Mouse (Mus musculus) embryonic facial prominence, embryonic 11.5 days (tissue): ENCODE data around the gene Usp36. TPM values are rescaled to one million over a fixed set of nuclear protein-coding genes. Genes with fewer than 3 reads are reported as not detected.
A peak's percentile ranks its signal among the peaks of the same experiment; 100 is the strongest.
"Not testable (repeated sequence)": the region's sequence is repeated elsewhere in the genome, so short reads cannot be mapped to it uniquely, and the experiment has no call there.

Experiments
- ATAC-seq: fragments of 200-750 bp; cut with Nextera tagmentation; replicated peaks from 2 replicates; pipeline ENCODE4 v1.8.0; 2017; ENCODE audit warnings: low read depth; ENCODE audit not compliant: insufficient number of reproducible peaks, low FRiP score, low TSS enrichment
- DNase-seq: peaks from one replicate; pipeline ENCODE4 v3.0.0-alpha.2; 2015; ENCODE audit warnings: low spot score
- H3K27ac ChIP-seq: fragments of 300-500 bp; sonication (generic); replicated peaks from 2 replicates; pipeline ENCODE4 v1.5.1; 2014; ENCODE audit warnings: mild to moderate bottlenecking, low read depth, low read length, control low read depth
- H3K27me3 ChIP-seq: fragments of 300-500 bp; sonication (generic); 2 replicates; pipeline ENCODE4 v1.6.1; 2014; ENCODE audit warnings: mild to moderate bottlenecking, low read length, moderate library complexity, mixed read lengths; ENCODE audit not compliant: control insufficient read depth, insufficient read depth
- H3K36me3 ChIP-seq: fragments of 300-500 bp; sonication (generic); replicated peaks from 2 replicates; pipeline ENCODE4 v1.6.1; 2014; ENCODE audit warnings: low read depth, mild to moderate bottlenecking, low read length, moderate library complexity, mixed read lengths; ENCODE audit not compliant: control insufficient read depth, insufficient read depth
- H3K4me1 ChIP-seq: fragments of 300-500 bp; sonication (generic); 2 replicates; pipeline ENCODE4 v1.6.1; 2014; ENCODE audit warnings: low read length, mixed read lengths; ENCODE audit not compliant: control insufficient read depth, insufficient read depth
- H3K4me2 ChIP-seq: fragments of 300-500 bp; sonication (generic); 2 replicates; pipeline ENCODE4 v1.6.1; 2014; ENCODE audit warnings: low read depth, mild to moderate bottlenecking, control low read depth, low read length, moderate library complexity
- H3K4me3 ChIP-seq: fragments of 300-500 bp; sonication (generic); 2 replicates; pipeline ENCODE4 v1.5.1; 2014; ENCODE audit warnings: low read depth, low read length, control low read depth
- H3K9ac ChIP-seq: fragments of 300-500 bp; sonication (generic); replicated peaks from 2 replicates; pipeline ENCODE4 v1.6.1; 2014; ENCODE audit warnings: mild to moderate bottlenecking, control low read depth, low read length
- H3K9me3 ChIP-seq: fragments of 300-500 bp; sonication (generic); replicated peaks from 2 replicates; pipeline ENCODE4 v1.6.1; 2016; ENCODE audit warnings: mild to moderate bottlenecking, low read length, inconsistent platforms, mixed read lengths; ENCODE audit not compliant: control insufficient read depth
- WGBS: fragments of 180-500 bp; shearing (Covaris S2); extraction: QIAGEN DNeasy Blood & Tissue Kit; methylation state at CpG from one replicate; pipeline ENCODE4 v1.1.7; 2014; 5-methylcytosine and 5-hydroxymethylcytosine counted together
- polyA plus RNA-seq: library from polyadenylated mRNA; unstranded; fragments of >200 nt; fragmentation: Nextera tagmentation; extraction: Ambion mirVana; gene quantifications from 2 replicates; pipeline ENCODE4 v1.2.1, GENCODE M21; 2014

The Usp36 gene
- polyA plus RNA-seq, 1 experiment from 2014 or later: 8.1 TPM

GRCm38 (mm10) chr11:118317129-118317528 lies 27.1 kb upstream of the Usp36 start:
- H3K9me3 ChIP-seq: no peaks in the 10 kb centered on the region
- H3K4me2 ChIP-seq: no peak overlapping the region
- peaks cover 5% of the 10 kb centered on the region for H3K36me3 ChIP-seq
- H3K4me3 ChIP-seq: no peak overlapping the region
- no peak overlapping the region for H3K27ac ChIP-seq
- no peak overlapping the region for H3K9ac ChIP-seq
- 0 out of 2 replicates have a peak, but pooled peaks cover 3% of the 10 kb centered on the region for H3K4me1 ChIP-seq
- 21% methylated on average over 7 of the region's 7 CpGs for WGBS
- peak; percentile 87 for DNase-seq
- no peaks in the 10 kb centered on the region for H3K27me3 ChIP-seq
- no peak for ATAC-seq

DNA sequence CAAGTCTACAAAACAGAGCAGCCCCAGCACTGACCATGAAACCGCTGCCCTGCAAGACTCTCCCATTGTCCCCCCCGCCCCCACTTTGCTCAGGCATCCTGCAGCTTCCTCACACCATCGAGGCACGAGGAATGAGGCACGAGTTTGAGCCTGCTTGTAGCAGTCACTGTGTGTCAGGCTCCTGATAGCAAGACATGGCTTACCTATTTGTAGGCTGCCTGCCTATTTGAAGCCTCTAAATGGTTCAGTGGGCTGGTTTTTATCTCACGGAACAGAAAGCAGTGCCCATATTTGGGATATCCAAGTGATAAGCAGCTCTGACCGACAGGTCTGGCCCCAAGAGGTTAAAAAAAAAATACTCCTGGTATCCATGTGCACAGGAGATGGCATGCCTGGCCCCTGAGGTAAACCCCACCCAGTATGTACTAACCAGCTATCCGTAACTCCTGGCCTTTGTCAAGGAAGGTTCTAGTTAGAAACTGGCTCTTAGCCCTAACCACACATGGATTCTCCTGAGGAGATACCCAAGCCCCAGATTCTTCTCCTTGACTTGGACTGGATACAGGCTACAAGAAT lies 26.3 kb upstream of the Usp36 start:
- peaks cover 5% of the 10 kb centered on the region for H3K36me3 ChIP-seq
- DNase-seq: no peak

DNA sequence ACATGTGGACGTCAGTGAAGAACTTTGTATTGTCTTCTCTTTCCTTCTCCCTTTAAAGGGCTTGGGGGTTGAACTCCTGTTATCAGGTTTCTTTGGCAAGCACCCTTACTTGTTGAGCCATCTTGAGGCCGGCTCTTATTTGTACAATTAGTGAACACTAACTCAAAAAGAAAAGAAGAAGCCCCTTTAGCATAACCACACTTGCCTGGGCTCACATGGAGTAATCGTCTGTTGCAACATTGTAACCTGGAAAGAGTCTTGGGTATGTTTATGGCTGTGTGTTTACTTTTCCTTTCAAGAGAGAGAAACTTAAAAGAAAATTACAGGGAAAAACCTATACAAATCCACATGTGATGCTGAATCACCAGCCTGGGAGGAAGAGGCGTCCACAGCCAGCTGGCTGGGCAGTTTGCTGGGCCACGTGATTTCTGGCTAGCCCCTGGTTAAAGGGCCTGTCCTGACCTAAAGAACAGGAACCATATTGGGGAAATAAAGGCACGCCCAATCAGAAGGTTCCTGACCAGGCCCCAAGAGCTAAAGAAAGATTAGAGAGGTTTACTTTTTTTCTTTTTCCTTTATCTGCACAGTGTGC lies 22.2 kb upstream of the Usp36 start:
- H3K9me3 ChIP-seq: 0 out of 2 replicates have a peak, but pooled peaks cover 3% of the 10 kb centered on the region
- H3K36me3 ChIP-seq: peaks cover 13% of the 10 kb centered on the region
- H3K27me3 ChIP-seq: no peaks in the 10 kb centered on the region
- DNase-seq (no peak), ATAC-seq (no peak)
- H3K4me1 ChIP-seq: no peaks in the 10 kb centered on the region
- 85% methylated on average over 6 of the region's 6 CpGs for whole genome bisulfite sequencing
- no peak overlapping the region for H3K27ac ChIP-seq
- H3K4me2 ChIP-seq: no peak overlapping the region
- no peak overlapping the region for H3K9ac ChIP-seq
- no peak overlapping the region for H3K4me3 ChIP-seq

More for the DNA sequence above, 26.3 kb upstream of the Usp36 start:
- no peak overlapping the region for H3K9ac ChIP-seq
- no peaks in the 10 kb centered on the region for H3K4me1 ChIP-seq
- H3K27ac ChIP-seq: no peak overlapping the region
- H3K4me3 ChIP-seq: no peak overlapping the region
- no peaks in the 10 kb centered on the region for H3K27me3 ChIP-seq
- WGBS: 89% methylated on average over 8 of the region's 8 CpGs
- ATAC-seq: no peak
- no peaks in the 10 kb centered on the region for H3K9me3 ChIP-seq
- H3K4me2 ChIP-seq: no peak overlapping the region

DNA sequence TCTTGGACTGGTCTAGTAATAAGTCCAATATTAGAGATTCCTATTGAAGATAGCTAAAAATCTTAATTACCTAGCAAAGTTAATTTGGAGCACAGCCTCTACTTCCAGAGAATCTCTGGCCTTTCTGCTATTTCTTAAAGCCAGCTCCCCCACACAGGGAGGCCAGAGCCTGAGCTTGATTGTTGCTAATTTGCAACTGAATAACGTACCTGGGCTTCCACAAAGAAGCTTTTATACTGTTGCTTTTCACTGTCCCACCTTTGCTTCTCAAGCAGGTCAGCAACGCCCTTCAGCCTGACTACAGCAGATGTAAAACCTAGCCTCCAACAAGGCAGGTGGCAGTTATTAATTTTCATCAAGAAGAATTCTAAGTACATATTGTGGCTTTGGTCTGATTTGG lies 17.9 kb upstream of the Usp36 start:
- H3K27me3 ChIP-seq, ATAC-seq, H3K9ac ChIP-seq, H3K27ac ChIP-seq, H3K4me2 ChIP-seq, H3K4me1 ChIP-seq, H3K9me3 ChIP-seq, DNase-seq, H3K4me3 ChIP-seq: not testable (repeated sequence)
- 86% methylated on average over 2 of the region's 2 CpGs for WGBS
- H3K36me3 ChIP-seq: peaks cover 10% of the 10 kb centered on the region

- not testable (repeated sequence) for H3K9me3 ChIP-seq, H3K36me3 ChIP-seq, ATAC-seq
These were observed 13.9 kb upstream of the Usp36 start for GRCm38 (mm10) chr11:118303959-118304358.

DNA sequence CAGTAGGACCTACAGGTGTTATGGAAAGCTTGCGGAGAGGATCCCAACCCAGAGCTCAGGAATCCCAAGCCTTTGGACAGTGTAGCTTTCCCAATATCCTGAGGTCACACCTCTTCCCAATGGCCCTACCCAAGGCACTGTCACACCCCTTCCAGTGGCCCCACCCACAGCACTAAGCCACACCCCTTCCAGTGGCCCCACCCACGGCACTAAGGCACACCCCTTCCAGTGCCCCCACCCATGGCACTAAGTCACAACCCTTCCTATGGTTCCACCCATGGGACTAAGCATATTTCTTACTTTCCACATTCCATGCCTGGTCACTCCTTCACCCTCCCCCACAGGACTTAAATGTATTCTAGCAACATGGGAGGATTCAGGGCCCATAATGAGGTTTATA lies 8.8 kb upstream of the Usp36 start:
- Histone ChIP-seq H3K4me2 (no peak overlapping the region), H3K27me3 (no peaks in the 10 kb centered on the region), H3K4me1 (no peaks in the 10 kb centered on the region), H3K27ac (no peak overlapping the region), H3K9me3 (no peaks in the 10 kb centered on the region), H3K36me3 (no peaks in the 10 kb centered on the region; the same call in 1 of the 2 replicates), H3K4me3 (no peak overlapping the region), H3K9ac (no peak overlapping the region)
- no peak for ATAC-seq
- 72% methylated on average over 2 of the region's 2 CpGs for WGBS
- no peak for DNase-seq

More at GRCm38 (mm10) chr11:118303959-118304358, 13.9 kb upstream of the Usp36 start:
- H3K9ac ChIP-seq, DNase-seq, H3K4me1 ChIP-seq, H3K4me2 ChIP-seq, H3K4me3 ChIP-seq, H3K27ac ChIP-seq, H3K27me3 ChIP-seq: not testable (repeated sequence)
- 89% methylated on average over 4 of the region's 4 CpGs for WGBS

GRCm38 (mm10) chr11:118297967-118298366 lies 7.9 kb upstream of the Usp36 start:
- 81% methylated on average over 3 of the region's 3 CpGs for WGBS
- Histone ChIP-seq H3K4me1 (no peaks in the 10 kb centered on the region), H3K27ac (no peak overlapping the region), H3K9me3 (no peaks in the 10 kb centered on the region), H3K36me3 (no peaks in the 10 kb centered on the region; the same call in 1 of the 2 replicates), H3K4me2 (no peak overlapping the region), H3K4me3 (no peak overlapping the region), H3K27me3 (no peaks in the 10 kb centered on the region), H3K9ac (no peak overlapping the region)
- ATAC-seq (0 out of 2 replicates have a peak, but pooled peaks have one; percentile 5), DNase-seq (no peak)

- DNase-seq: no peak
- Histone ChIP-seq H3K4me1 (no peaks in the 10 kb centered on the region), H3K27me3 (no peaks in the 10 kb centered on the region), H3K4me3 (no peak overlapping the region), H3K9me3 (no peaks in the 10 kb centered on the region), H3K27ac (no peak overlapping the region), H3K4me2 (no peak overlapping the region), H3K9ac (no peak overlapping the region), H3K36me3 (no peaks in the 10 kb centered on the region)
- no peak for ATAC-seq
- 69% methylated on average over 2 of the region's 2 CpGs for WGBS
These were observed 5.0 kb upstream of the Usp36 start for GRCm38 (mm10) chr11:118295026-118295425.
